Mouse (Mus musculus) ES-E14 (cell line): ENCODE data around the gene Cnih2. TPM values are rescaled to one million over a fixed set of nuclear protein-coding genes. Genes with fewer than 3 reads are reported as not detected.

Experiments
- DNase-seq: peaks from one replicate; pipeline ENCODE4 v3.0.0-alpha.2; 2013; ENCODE audit warnings: low read depth, low spot score
- H3K27ac ChIP-seq: 2 replicates; pipeline ENCODE4 v1.5.1; 2012; ENCODE audit warnings: low read depth, mild to moderate bottlenecking, low read length, moderate library complexity, mixed read lengths; ENCODE audit not compliant: poor library complexity, insufficient read depth, severe bottlenecking
- H3K36me3 ChIP-seq: 2 replicates; pipeline ENCODE4 v1.6.1; 2012; ENCODE audit warnings: mild to moderate bottlenecking, low read length, moderate library complexity, mixed read lengths; ENCODE audit not compliant: control insufficient read depth, poor library complexity, insufficient read depth, severe bottlenecking
- H3K4me1 ChIP-seq, 2 experiments: fragments of 150-350 bp in 1 of 2; sonication (generic) in 1 of 2; 2 replicates each; pipeline ENCODE4 v1.6.1; 2012; ENCODE audit warnings: low read length in 2 of 2, mild to moderate bottlenecking in 1 of 2, mixed read lengths in 1 of 2; ENCODE audit not compliant: control insufficient read depth in 2 of 2, insufficient read depth in 2 of 2, poor library complexity in 1 of 2
- H3K4me3 ChIP-seq, 2 experiments: fragments of 150-350 bp in 1 of 2; sonication (generic) in 1 of 2; 2 replicates each; pipeline ENCODE4 v1.5.1; 2012; ENCODE audit warnings: low read length in 2 of 2, low read depth in 1 of 2, mild to moderate bottlenecking in 1 of 2, mixed read lengths in 1 of 2; ENCODE audit not compliant: insufficient read depth in 1 of 2, poor library complexity in 1 of 2, severe bottlenecking in 1 of 2
- H3K9ac ChIP-seq: 2 replicates; pipeline ENCODE4 v1.6.1; 2012; ENCODE audit warnings: low read depth, mild to moderate bottlenecking, low read length, mixed read lengths; ENCODE audit not compliant: poor library complexity, insufficient read depth, severe bottlenecking
- H3K9me3 ChIP-seq: fragments of 150-350 bp; sonication (generic); 2 replicates; pipeline ENCODE4 v1.6.1; 2012; ENCODE audit warnings: low read depth, mild to moderate bottlenecking, low read length; ENCODE audit not compliant: control insufficient read depth, insufficient read depth
- CHD2 ChIP-seq: IDR thresholded peaks from 2 replicates; pipeline ENCODE4 v1.6.1; 2014; ENCODE audit warnings: mild to moderate bottlenecking, low read depth, low read length, inconsistent platforms
- HCFC1 ChIP-seq: IDR thresholded peaks from 2 replicates; pipeline ENCODE4 v1.6.1; 2012; ENCODE audit warnings: low read length, inconsistent platforms, borderline replicate concordance; ENCODE audit not compliant: insufficient read depth
- MAFK ChIP-seq: IDR thresholded peaks from 2 replicates; pipeline ENCODE4 v1.6.1; 2014; ENCODE audit warnings: mild to moderate bottlenecking, low read depth, low read length, inconsistent platforms; ENCODE audit not compliant: insufficient read depth
- ZC3H11A ChIP-seq: IDR thresholded peaks from 2 replicates; pipeline ENCODE4 v1.6.1; 2012; ENCODE audit warnings: low read depth, mild to moderate bottlenecking, inconsistent platforms, low read length, borderline replicate concordance
- ZNF384 ChIP-seq: IDR thresholded peaks from 2 replicates; pipeline ENCODE4 v1.6.1; 2012; ENCODE audit warnings: low read depth, low read length, inconsistent platforms
- in situ Hi-C, 2 experiments: fragments of 600-800 bp; cut with MboI; formaldehyde crosslinking; loops; one replicate each; pipeline ENCODE4 v1.15.1; 2025; ENCODE audit warnings: low sequenced_read_pairs in 2 of 2, inconsistent platforms in 1 of 2; ENCODE audit not compliant: unreplicated experiment in 2 of 2
- total RNA-seq: library from RNA; depleted of rRNA; stranded (reverse); fragments of 300-350 nt; gene quantifications from 2 replicates; pipeline ENCODE4 v1.2.3, GENCODE M21; 2012

The Cnih2 gene
- total RNA-seq, 1 experiment, result 2.5 TPM

- H3K4me3 ChIP-seq, result peak within 1 kb of the TSS; percentile 76 to 85
- H3K9me3 ChIP-seq, result no peaks in the 10 kb centered on the region
- H3K36me3 ChIP-seq, result peaks cover 2% of the 10 kb centered on the region; the same call in 1 of the 2 replicates
- no peak for TF ChIP-seq HCFC1
- no peak for TF ChIP-seq ZNF384
- no peak for TF ChIP-seq ZC3H11A
- no peak for TF ChIP-seq CHD2
- TF ChIP-seq MAFK, result no peak
- H3K4me1 ChIP-seq, result peaks cover 2 to 20% of the 10 kb centered on the region in 2 experiments; a peak in 3 of 4 replicates
- H3K27ac ChIP-seq, result no peak within 1 kb of the TSS
- H3K9ac ChIP-seq, result peak within 1 kb of the TSS; percentile 74
- in situ Hi-C loops, result no loop called here
- DNase-seq, result no peak
Measured at GRCm38 (mm10) chr19:5085145-5085863, 13.0 kb downstream of the Cnih2 start, which contains the start of gene Tmem151a. Gene Tmem151a (minus strand): TSS chr19:5085531.

- peak overlapping the region; percentile 76 to 85 for H3K4me3 ChIP-seq
Measured at GRCm38 (mm10) chr19:5084834-5085144, 13.5 kb downstream of the Cnih2 start.

GRCm38 (mm10) chr19:5083961-5084833, 14.1 kb downstream of the Cnih2 start:
- Histone ChIP-seq H3K36me3 (no peaks in the 10 kb centered on the region), H3K27ac (no peak overlapping the region), H3K9ac (no peak overlapping the region), H3K4me1 (peaks cover 2 to 18% of the 10 kb centered on the region in 2 experiments; a peak in 3 of 4 replicates), H3K4me3 (peak overlapping the region; percentile 76 to 85; a peak in 2 of 4 replicates), H3K9me3 (no peaks in the 10 kb centered on the region)
- TF ChIP-seq CHD2, result no peak
- no peak for TF ChIP-seq ZC3H11A
- TF ChIP-seq HCFC1, result no peak
- DNase-seq, result no peak
- in situ Hi-C loops, result no loop called here

More at GRCm38 (mm10) chr19:5084834-5085144, 13.5 kb downstream of the Cnih2 start:
- H3K36me3 ChIP-seq, result peaks cover 2% of the 10 kb centered on the region; the same call in 1 of the 2 replicates
- no peak for TF ChIP-seq MAFK
- TF ChIP-seq CHD2, result no peak
- TF ChIP-seq ZNF384, result no peak
- TF ChIP-seq HCFC1, result no peak
- TF ChIP-seq ZC3H11A, result no peak
- in situ Hi-C loops, result no loop called here
- peaks cover 2 to 20% of the 10 kb centered on the region in 2 experiments; a peak in 3 of 4 replicates for H3K4me1 ChIP-seq
- DNase-seq, result no peak
- no peaks in the 10 kb centered on the region for H3K9me3 ChIP-seq
- H3K9ac ChIP-seq, result peak overlapping the region; percentile 74; the same call in 1 of the 2 replicates
- no peak overlapping the region for H3K27ac ChIP-seq

- no peak for DNase-seq
- no peak for TF ChIP-seq HCFC1
- TF ChIP-seq MAFK, result no peak
- no peak for TF ChIP-seq ZC3H11A
- no peak for TF ChIP-seq ZNF384
- no peak for TF ChIP-seq CHD2
- Histone ChIP-seq H3K9me3 (no peaks in the 10 kb centered on the region), H3K36me3 (no peaks in the 10 kb centered on the region), H3K27ac (no peak overlapping the region), H3K9ac (no peak overlapping the region), H3K4me3 (peak overlapping the region; percentile 38 to 49; a peak in 3 of 4 replicates), H3K4me1 (peaks cover 0 to 15% of the 10 kb centered on the region in 2 experiments; a peak in 2 of 4 replicates)
- in situ Hi-C loops, result no loop called here
Measured at GRCm38 (mm10) chr19:5082596-5082995, 15.7 kb downstream of the Cnih2 start.
